Comparison of ENCODE assay signal across 28 mouse cellular contexts in genomic region chr4:152382528-152383252, GRCm38 (mm10). TPM values are rescaled to one million over a fixed set of nuclear protein-coding genes. Genes with fewer than 3 reads are reported as not detected.
DNase-seq lines count a peak whose midpoint lies in the region; ATAC-seq and TF ChIP-seq lines count a peak whose summit lies in the region.
"Had no signal": no experiment of that assay in that cellular context is flagged by ENCODE, and none has a peak within 500 bp of the region (broad histone marks: within the 10 kb centered on the region; RNA-seq: fewer than 3 reads in every experiment).

No protein-coding gene starts in this region.

- ATAC-seq in embryonic facial prominence, embryonic 13.5 days (ENCODE audit: insufficient number of reproducible peaks, insufficient read depth, low FRiP score, low TSS enrichment, low read depth), result no peak
- ATAC-seq: activated CD4-positive, CD25-positive, alpha-beta regulatory T cell, adult 4 months; CD4-positive, CD25-positive, alpha-beta regulatory T cell, adult 4 months; forebrain, embryonic 13.5 days; forebrain, embryonic 16.5 days; hindbrain, embryonic 16.5 days; intestine, embryonic 15.5 days had no signal

- no peak for TF ChIP-seq POLR2A in cortical plate, adult 2 months (IDR thresholded peaks at IDR 0.05; ENCODE audit: extremely low read depth, insufficient read depth, low read length)

- peak overlapping the region; percentile 40; the same call in 1 of the 2 replicates for H3K9ac ChIP-seq in embryonic facial prominence, embryonic 13.5 days
- H3K9ac ChIP-seq: embryonic facial prominence, embryonic 12.5 days; forebrain, embryonic 13.5 days; heart, embryonic 12.5 days; heart, embryonic 15.5 days; hindbrain, embryonic 13.5 days; intestine, embryonic 15.5 days had no signal

- intact Hi-C loops in left cerebral cortex, adult 2 months (cut with DNase I), result loop anchor here (5.0 kb wide), 1 partner anchor 210 kb away; no protein-coding TSS in a partner anchor

- H3K36me3 ChIP-seq in embryonic facial prominence, embryonic 13.5 days, result no peaks in the 10 kb centered on the region
- no peaks in the 10 kb centered on the region for H3K36me3 ChIP-seq in embryonic facial prominence, embryonic 10.5 days (replicated peaks)
- H3K36me3 ChIP-seq: embryonic facial prominence, embryonic 12.5 days; heart, embryonic 12.5 days; heart, embryonic 15.5 days; hindbrain, embryonic 10.5 days; intestine, embryonic 15.5 days had no signal

- no peak overlapping the region for H3K27ac ChIP-seq in embryonic facial prominence, embryonic 13.5 days
- no peak overlapping the region for H3K27ac ChIP-seq in embryonic facial prominence, embryonic 10.5 days (replicated peaks)
- peak overlapping the region; percentile 47 for H3K27ac ChIP-seq in left cerebral cortex, adult 2 months
- peak overlapping the region; percentile 32; the same call in 1 of the 2 replicates for H3K27ac ChIP-seq in cortical plate, adult 2 months (ENCODE audit: insufficient read depth, low read length)
- H3K27ac ChIP-seq: embryonic facial prominence, embryonic 12.5 days; forebrain, embryonic 13.5 days; heart, embryonic 15.5 days; hindbrain, embryonic 10.5 days; hindbrain, embryonic 13.5 days; intestine, embryonic 15.5 days had no signal

- TF ChIP-seq CTCF in left cerebral cortex, adult 2 months (IDR thresholded peaks at IDR 0.05), result no peak
- no peak for TF ChIP-seq CTCF in cortical plate, adult 2 months (IDR thresholded peaks at IDR 0.05; ENCODE audit: extremely low read depth, insufficient read depth, low read length)

- H3K9me3 ChIP-seq in embryonic facial prominence, embryonic 13.5 days, result no peaks in the 10 kb centered on the region
- no peaks in the 10 kb centered on the region for H3K9me3 ChIP-seq in embryonic facial prominence, embryonic 10.5 days
- H3K9me3 ChIP-seq: embryonic facial prominence, embryonic 12.5 days; forebrain, embryonic 13.5 days; heart, embryonic 15.5 days; hindbrain, embryonic 10.5 days; hindbrain, embryonic 13.5 days; intestine, embryonic 15.5 days had no signal

- DNase-seq in embryonic facial prominence, embryonic 10.5 days (ENCODE audit: low spot score), result no peak
- no peak for DNase-seq in left cerebral cortex, adult 2 months (ENCODE audit: extremely low spot score in 1 of 2, low spot score in 2 of 2)
- DNase-seq in left cerebral cortex, adult 9 months (ENCODE audit: low spot score in 2 of 2), result no peak
- peak; percentile 14 to 15 for DNase-seq in B cell, adult 2 months
- DNase-seq in c-Kit-positive CD71-positive TER-119-positive erythroid progenitor cells, embryonic 14.5 days (ENCODE audit: low spot score), result no peak
- DNase-seq: adrenal gland, adult 8-10 months; adrenal gland, postnatal 25 days; cerebellum, adult 18-20 months; cerebellum, adult 9-11 months; cerebellum, postnatal 36 days; gastrocnemius, postnatal 25 days; heart, adult 18-20 months; heart, postnatal 10 days; heart, postnatal 36 days had no signal

- H3K4me1 ChIP-seq in embryonic facial prominence, embryonic 13.5 days, result no peaks in the 10 kb centered on the region
- H3K4me1 ChIP-seq in embryonic facial prominence, embryonic 10.5 days, result peaks cover 5% of the 10 kb centered on the region; the same call in 1 of the 2 replicates
- H3K4me1 ChIP-seq in cortical plate, adult 2 months (ENCODE audit: control insufficient read depth, insufficient read depth, low read length), result no peaks in the 10 kb centered on the region
- H3K4me1 ChIP-seq: embryonic facial prominence, embryonic 12.5 days; forebrain, embryonic 13.5 days; heart, embryonic 12.5 days; heart, embryonic 15.5 days; hindbrain, embryonic 13.5 days; intestine, embryonic 15.5 days had no signal

- no peak overlapping the region for H3K4me3 ChIP-seq in embryonic facial prominence, embryonic 13.5 days
- no peak overlapping the region for H3K4me3 ChIP-seq in embryonic facial prominence, embryonic 10.5 days
- no peak overlapping the region for H3K4me3 ChIP-seq in left cerebral cortex, adult 2 months
- no peak overlapping the region for H3K4me3 ChIP-seq in cortical plate, adult 2 months (ENCODE audit: insufficient read depth, low read length)
- H3K4me3 ChIP-seq: embryonic facial prominence, embryonic 12.5 days; erythroblast, embryonic 14.5 days; forebrain, embryonic 13.5 days; heart, embryonic 12.5 days; heart, embryonic 15.5 days; hindbrain, embryonic 10.5 days; hindbrain, embryonic 13.5 days; intestine, embryonic 15.5 days had no signal

- 86% methylated on average over 17 of the region's 17 CpGs for WGBS in embryonic facial prominence, embryonic 13.5 days
- WGBS in embryonic facial prominence, embryonic 10.5 days, result 88% methylated on average over 17 of the region's 17 CpGs

- no peak overlapping the region for H3K4me2 ChIP-seq in embryonic facial prominence, embryonic 13.5 days
- H3K4me2 ChIP-seq: embryonic facial prominence, embryonic 12.5 days; forebrain, embryonic 13.5 days; heart, embryonic 12.5 days; heart, embryonic 15.5 days; hindbrain, embryonic 13.5 days; intestine, embryonic 15.5 days had no signal

- H3K27me3 ChIP-seq in embryonic facial prominence, embryonic 13.5 days, result no peaks in the 10 kb centered on the region
- H3K27me3 ChIP-seq in embryonic facial prominence, embryonic 10.5 days (replicated peaks; ENCODE audit: low read depth, poor library complexity, severe bottlenecking), result no peaks in the 10 kb centered on the region
- H3K27me3 ChIP-seq: embryonic facial prominence, embryonic 12.5 days; forebrain, embryonic 13.5 days; intestine, embryonic 15.5 days had no signal

RNA-seq across cellular contexts. Expression of gene Chd5, which starts 44.2 kb away (rescaled TPM):
- polyA plus RNA-seq in embryonic facial prominence, embryonic 13.5 days (2015; fragmentation: Nextera tagmentation; extraction: Ambion mirVana), result 2.5 and 2.6 TPM in 2 replicates
- polyA plus RNA-seq in embryonic facial prominence, embryonic 10.5 days (2016; fragmentation: Nextera tagmentation; extraction: Ambion mirVana), result 0.05 TPM in 2 replicates
- 100 to 1,000 TPM; 176 to 194 TPM for total RNA-seq in left cerebral cortex, adult 2 months (2021)
- polyA plus RNA-seq in cortical plate, adult 2 months (2012; rRNA removed), result 67.5 and 75.5 TPM in 2 replicates

RNA-seq across cellular contexts. Expression of gene Rpl22, which starts 57.1 kb away (rescaled TPM):
- polyA plus RNA-seq in embryonic facial prominence, embryonic 13.5 days (2015; fragmentation: Nextera tagmentation; extraction: Ambion mirVana), result 447 and 449 TPM in 2 replicates
- 360 and 367 TPM in 2 replicates for polyA plus RNA-seq in embryonic facial prominence, embryonic 10.5 days (2016; fragmentation: Nextera tagmentation; extraction: Ambion mirVana)
- total RNA-seq in left cerebral cortex, adult 2 months (2021), result 100 to 1,000 TPM; 171 to 172 TPM
- polyA plus RNA-seq in cortical plate, adult 2 months (2012; rRNA removed), result 201 and 216 TPM in 2 replicates

Comparison
In these comparisons a context has a peak if more than half of its experiments do, and no peak if none do; other contexts are left out.
1. H3K27ac ChIP-seq: peak in left cerebral cortex, adult 2 months (single experiment) and cortical plate, adult 2 months (single experiment); none in embryonic facial prominence, embryonic 13.5 days (single experiment) and embryonic facial prominence, embryonic 10.5 days (single experiment).
2. DNase-seq: peak in B cell, adult 2 months (2 of 2); none in embryonic facial prominence, embryonic 10.5 days (single experiment), left cerebral cortex, adult 2 months (0 of 2), left cerebral cortex, adult 9 months (0 of 2) and c-Kit-positive CD71-positive TER-119-positive erythroid progenitor cells, embryonic 14.5 days (single experiment).
3. RNA of gene Chd5, which starts 44.2 kb away (polyA plus RNA-seq): 67.5 to 75.5 TPM in cortical plate, adult 2 months; 2.5 to 2.6 TPM in embryonic facial prominence, embryonic 13.5 days and 0.05 TPM in embryonic facial prominence, embryonic 10.5 days; every median in the first group is over 10 times any median in the second.